20 mouse cellular contexts compared by ENCODE assay signal in the genomic region with DNA sequence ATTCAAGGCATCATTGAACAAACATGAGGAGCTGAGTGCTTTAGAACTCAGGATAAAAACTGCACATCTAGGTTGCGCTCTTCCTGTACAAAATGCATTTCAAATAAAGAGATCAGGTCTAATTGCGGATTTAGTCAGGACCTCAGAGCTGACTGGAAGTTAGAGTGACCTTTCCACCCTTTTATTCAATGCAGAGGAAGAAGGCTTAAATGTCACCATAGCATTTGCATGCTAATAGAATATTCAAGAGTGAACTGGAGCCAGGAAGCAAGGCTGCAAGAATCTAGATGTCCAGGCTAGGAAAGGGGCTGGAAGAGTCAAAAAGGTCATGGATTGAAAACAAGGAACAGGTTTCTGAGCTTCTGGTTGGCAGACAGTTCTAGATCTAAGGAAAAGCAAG.
"Had no signal": no experiment of that assay in that cellular context is flagged by ENCODE, and none has a peak within 500 bp of the region (broad histone marks: within the 10 kb centered on the region; RNA-seq: fewer than 3 reads in every experiment).

No protein-coding gene starts in this region.

- H3K4me2 ChIP-seq: limb, embryonic 12.5 days; limb, embryonic 15.5 days; liver, embryonic 11.5 days; lung, embryonic 14.5 days; neural tube, embryonic 12.5 days; neural tube, embryonic 15.5 days had no signal

- H3K4me3 ChIP-seq: limb, embryonic 12.5 days; limb, embryonic 15.5 days; neural tube, embryonic 12.5 days; neural tube, embryonic 15.5 days had no signal

- ATAC-seq: liver, postnatal 0 days; lung, postnatal 0 days had no signal

- H3K27ac ChIP-seq: limb, embryonic 12.5 days; limb, embryonic 15.5 days; liver, embryonic 14.5 days; macrophage; neural tube, embryonic 12.5 days; neural tube, embryonic 15.5 days; stomach, postnatal 0 days had no signal

- H3K36me3 ChIP-seq: limb, embryonic 12.5 days; limb, embryonic 15.5 days; neural tube, embryonic 12.5 days; neural tube, embryonic 15.5 days had no signal

- H3K9ac ChIP-seq: limb, embryonic 12.5 days; limb, embryonic 15.5 days; liver, embryonic 14.5 days; liver, postnatal 0 days; lung, embryonic 14.5 days; neural tube, embryonic 12.5 days; neural tube, embryonic 15.5 days had no signal

- H3K9me3 ChIP-seq: limb, embryonic 12.5 days; limb, embryonic 15.5 days; neural tube, embryonic 12.5 days; neural tube, embryonic 15.5 days had no signal

- H3K27me3 ChIP-seq: limb, embryonic 12.5 days; limb, embryonic 15.5 days; neural tube, embryonic 12.5 days; neural tube, embryonic 15.5 days had no signal

- H3K4me1 ChIP-seq: limb, embryonic 12.5 days; limb, embryonic 15.5 days; neural tube, embryonic 12.5 days; neural tube, embryonic 15.5 days had no signal

- DNase-seq: kidney, adult 9 months; kidney, postnatal 14 days; kidney, postnatal 4 days; left cerebral cortex, postnatal 4 days; liver, postnatal 0 days; lung, embryonic 14.5 days; midbrain, embryonic 14.5 days; right cerebral cortex, adult 18-20 months; right cerebral cortex, postnatal 14 days; right cerebral cortex, postnatal 4 days; thymus, postnatal 25 days had no signal
